Mouse (Mus musculus) E14TG2a.4 (cell line): ENCODE data around the gene Gm5089.

Experiments
- H3K27me3 ChIP-seq: 2 replicates; pipeline ENCODE4 v1.6.1; 2014; ENCODE audit warnings: low read length, control low read depth; ENCODE audit not compliant: insufficient read depth
- H3K36me3 ChIP-seq: 2 replicates; pipeline ENCODE4 v1.6.1; 2014; ENCODE audit warnings: low read length, control low read depth; ENCODE audit not compliant: insufficient read depth
- H3K4me1 ChIP-seq: replicated peaks from 2 replicates; pipeline ENCODE4 v1.6.1; 2014; ENCODE audit warnings: low read depth, low read length, control low read depth
- H3K4me3 ChIP-seq: replicated peaks from 2 replicates; pipeline ENCODE4 v1.5.1; 2014; ENCODE audit warnings: mild to moderate bottlenecking, low read length
- H3K9me3 ChIP-seq: 2 replicates; pipeline ENCODE4 v1.6.1; 2014; ENCODE audit warnings: low read length, control low read depth
- CTCF ChIP-seq: conservative IDR thresholded peaks from 2 replicates; pipeline ENCODE4 v1.5.1; 2014; ENCODE audit warnings: low read length
- NANOG ChIP-seq: IDR thresholded peaks from 2 replicates; pipeline ENCODE4 v1.6.1; 2014; ENCODE audit warnings: borderline replicate concordance, low read length, mixed read lengths
- POU5F1 ChIP-seq: IDR thresholded peaks from 2 replicates; pipeline ENCODE4 v1.6.1; 2014; ENCODE audit warnings: low read length, borderline replicate concordance

Gm5089 gene

DNA sequence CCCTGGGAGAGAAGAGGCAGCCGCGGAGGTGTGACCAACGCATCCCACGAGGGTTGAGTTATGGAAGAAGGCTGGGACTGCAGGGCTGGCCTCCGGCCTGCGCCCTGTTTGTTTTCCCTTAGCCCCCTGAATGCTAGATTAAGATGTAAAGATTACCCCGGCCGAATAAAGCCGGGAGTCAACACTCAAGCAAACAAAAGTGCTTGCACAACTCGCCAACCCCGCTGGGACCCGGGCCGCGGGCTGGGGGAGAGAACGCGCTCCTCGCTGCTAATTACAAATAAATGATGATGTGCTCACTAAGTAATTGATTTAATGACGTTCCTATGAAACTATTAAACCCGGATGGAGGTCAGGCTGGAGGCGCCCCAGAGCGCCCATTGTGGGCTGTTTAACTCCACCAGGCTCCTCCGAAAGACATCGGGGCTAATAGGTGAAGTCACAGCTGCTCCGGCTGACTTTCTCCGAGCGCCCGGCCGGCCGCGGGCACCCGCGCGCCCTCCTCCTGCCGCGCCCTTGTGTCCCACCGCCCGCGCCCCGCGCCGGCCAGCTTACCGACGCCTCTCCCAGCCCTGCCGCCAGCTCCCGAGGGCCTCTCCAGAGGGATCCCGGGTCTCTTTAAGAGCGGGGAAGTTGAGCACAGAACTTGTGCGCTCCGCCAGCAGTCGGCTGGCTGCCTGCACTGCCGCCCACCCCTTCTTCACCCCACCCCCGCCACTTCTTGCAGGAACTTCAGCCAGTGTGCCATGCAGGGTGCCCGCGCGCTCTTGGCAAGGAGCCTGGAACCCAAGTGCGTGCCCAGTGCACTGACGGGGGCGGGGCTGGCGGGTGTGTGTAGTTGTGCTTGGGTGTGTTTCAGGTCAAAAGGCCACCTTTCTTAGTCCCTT, at the start of gene Gm5089:
TSS of gene Gm5089 (minus strand) at position 620 of the 887 bp plus-strand sequence.
- H3K27me3 ChIP-seq = peaks cover 51% of the 10 kb centered on the region
- TF ChIP-seq CTCF (no peak), POU5F1 (no peak), NANOG (no peak)
- peaks cover 5% of the 10 kb centered on the region for H3K36me3 ChIP-seq

DNA sequence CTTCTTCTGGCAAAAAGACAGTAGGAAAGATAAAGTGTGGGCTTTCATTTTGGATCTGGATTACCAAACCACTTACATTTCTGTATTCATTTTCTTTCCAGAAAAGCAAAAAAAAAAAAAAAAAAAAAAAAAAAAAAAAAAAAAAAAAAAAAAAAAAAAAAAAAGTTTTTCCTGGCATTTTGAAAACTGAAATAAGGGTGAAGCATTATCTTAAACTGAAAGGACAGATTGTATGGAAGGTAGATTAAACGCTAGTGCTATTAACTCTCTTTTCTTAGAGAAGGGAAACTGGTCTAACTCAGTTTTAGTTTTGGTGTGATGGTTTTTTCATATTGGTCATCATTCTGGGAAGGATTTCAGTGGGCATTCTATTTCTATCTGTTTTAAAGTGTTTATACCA, 41.1 kb upstream of the Gm5089 start:
- H3K27me3 ChIP-seq = peaks cover 38% of the 10 kb centered on the region
- H3K4me3 ChIP-seq = no peak overlapping the region
- peaks cover 12% of the 10 kb centered on the region for H3K4me1 ChIP-seq
- H3K36me3 ChIP-seq = no peaks in the 10 kb centered on the region
- H3K9me3 ChIP-seq = no peaks in the 10 kb centered on the region; the same call in 1 of the 2 replicates
- TF ChIP-seq CTCF (no peak), NANOG (no peak), POU5F1 (no peak)

More for the DNA sequence above, at the start of gene Gm5089:
- no peaks in the 10 kb centered on the region for H3K9me3 ChIP-seq
- peak within 1 kb of the TSS; percentile 75 for H3K4me3 ChIP-seq
- peaks cover 50% of the 10 kb centered on the region for H3K4me1 ChIP-seq

DNA sequence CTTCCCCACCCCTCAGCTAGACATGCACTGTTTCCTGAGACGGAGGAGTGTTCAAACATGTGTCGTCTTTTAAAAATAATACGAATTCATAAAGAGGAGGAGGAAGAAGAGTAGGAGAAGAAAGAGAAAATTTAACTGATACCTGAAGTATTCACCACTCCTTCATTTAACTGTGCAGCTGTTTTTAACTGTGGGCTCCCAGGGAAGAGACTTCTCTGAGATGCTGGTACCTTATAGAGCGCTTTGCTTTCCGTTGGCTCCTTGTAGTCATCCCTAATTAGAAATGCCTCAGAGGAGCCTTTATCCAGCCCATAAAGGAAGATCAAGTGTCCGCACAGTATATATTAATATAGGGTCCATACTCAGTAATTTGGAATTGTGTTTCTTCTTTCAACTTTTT, 40.6 kb upstream of the Gm5089 start:
- H3K4me3 ChIP-seq = no peak overlapping the region
- H3K36me3 ChIP-seq = no peaks in the 10 kb centered on the region
- H3K9me3 ChIP-seq = no peaks in the 10 kb centered on the region; the same call in 1 of the 2 replicates
- peaks cover 12% of the 10 kb centered on the region for H3K4me1 ChIP-seq
- H3K27me3 ChIP-seq = peaks cover 41% of the 10 kb centered on the region
- no peak for TF ChIP-seq CTCF
- no peak for TF ChIP-seq POU5F1
- no peak for TF ChIP-seq NANOG

GRCm38 (mm10) chr14:122490441-122491328, 39.8 kb upstream of the Gm5089 start, which contains the start of gene Gm10837:
TSS of gene Gm10837 (plus strand) at chr14:122490586.
- peaks cover 48% of the 10 kb centered on the region for H3K27me3 ChIP-seq
- H3K9me3 ChIP-seq = no peaks in the 10 kb centered on the region; the same call in 1 of the 2 replicates
- H3K36me3 ChIP-seq = no peaks in the 10 kb centered on the region
- TF ChIP-seq CTCF = no peak
- TF ChIP-seq POU5F1 = no peak
- TF ChIP-seq NANOG = no peak
- H3K4me3 ChIP-seq = peak within 1 kb of the TSS; percentile 77
- peaks cover 15% of the 10 kb centered on the region for H3K4me1 ChIP-seq

DNA sequence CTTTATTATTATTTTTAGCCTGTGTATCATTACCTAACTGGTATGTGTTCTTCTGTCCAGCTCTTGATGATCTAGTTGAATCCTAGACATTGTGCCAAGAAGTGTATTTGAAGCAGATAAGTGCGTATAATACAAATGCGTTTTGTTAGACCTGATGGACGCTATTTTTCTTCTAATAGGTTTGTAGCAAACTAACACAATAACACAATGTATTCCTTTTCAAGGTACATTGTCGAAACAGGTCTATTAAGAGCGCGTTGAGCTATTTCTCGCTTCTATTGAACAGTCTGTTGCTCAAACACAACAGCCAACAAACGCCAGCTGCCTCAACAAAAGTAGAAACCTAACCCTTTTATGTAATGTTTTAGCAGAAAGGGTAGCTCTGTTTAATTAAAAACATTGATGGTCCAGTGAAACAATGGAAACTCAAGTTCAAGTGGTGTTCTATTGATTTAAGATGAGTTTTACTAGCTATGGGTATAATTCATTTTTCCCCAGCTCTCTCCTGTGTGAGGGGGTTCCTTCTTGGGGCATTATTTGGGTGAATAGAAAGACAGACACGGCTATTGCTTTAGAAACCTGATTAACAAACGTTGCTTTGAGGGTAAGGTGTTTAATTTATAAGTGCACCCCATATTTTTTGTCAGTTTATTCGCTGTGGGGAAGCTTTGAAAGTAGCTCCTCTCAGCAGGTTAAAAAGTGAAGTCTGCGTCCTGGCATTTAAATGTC, 38.9 kb upstream of the Gm5089 start:
- Histone ChIP-seq H3K9me3 (no peaks in the 10 kb centered on the region), H3K4me3 (peak overlapping the region; percentile 77), H3K4me1 (peaks cover 24% of the 10 kb centered on the region), H3K27me3 (peaks cover 57% of the 10 kb centered on the region), H3K36me3 (no peaks in the 10 kb centered on the region)
- TF ChIP-seq CTCF (no peak), NANOG (no peak), POU5F1 (no peak)

GRCm38 (mm10) chr14:122489041-122489440, 38.1 kb upstream of the Gm5089 start:
- H3K4me1 ChIP-seq = peaks cover 29% of the 10 kb centered on the region
- no peak overlapping the region for H3K4me3 ChIP-seq
- no peaks in the 10 kb centered on the region for H3K36me3 ChIP-seq
- TF ChIP-seq POU5F1 (no peak), CTCF (no peak), NANOG (no peak)
- H3K9me3 ChIP-seq = no peaks in the 10 kb centered on the region
- peaks cover 64% of the 10 kb centered on the region for H3K27me3 ChIP-seq

- Histone ChIP-seq H3K36me3 (no peaks in the 10 kb centered on the region), H3K27me3 (peaks cover 81% of the 10 kb centered on the region), H3K9me3 (no peaks in the 10 kb centered on the region), H3K4me1 (peaks cover 45% of the 10 kb centered on the region), H3K4me3 (no peak overlapping the region)
- TF ChIP-seq POU5F1 = no peak
- TF ChIP-seq NANOG = no peak
- TF ChIP-seq CTCF = no peak
Measured at GRCm38 (mm10) chr14:122487366-122487765, 36.5 kb upstream of the Gm5089 start.
